Mouse (Mus musculus): ENCODE data around the gene 2900026A02Rik. TPM values are rescaled to one million over a fixed set of nuclear protein-coding genes. Genes with fewer than 3 reads are reported as not detected.

2900026A02Rik gene
- polyA plus RNA-seq, 1 experiment from 2014 or later: 9.2 TPM

GRCm38 (mm10) chr5:113136951-113137487 lies 84.0 kb downstream of the 2900026A02Rik start:
- peaks cover 15% of the 10 kb centered on the region; the same call in 1 of the 2 replicates for H3K4me1 ChIP-seq (ENCODE audit: control insufficient read depth, insufficient read depth, low read length)
- peak overlapping the region; percentile 47 for H3K4me3 ChIP-seq (ENCODE audit: low read depth, low read length)
- no peaks in the 10 kb centered on the region for H3K36me3 ChIP-seq (ENCODE audit: control insufficient read depth, insufficient read depth, low read length)
- ATAC-seq (ENCODE audit: low read depth): no peak
- H3K9me3 ChIP-seq (ENCODE audit: control insufficient read depth, low read length): no peaks in the 10 kb centered on the region
- H3K9ac ChIP-seq (ENCODE audit: low read depth, low read length): peak overlapping the region; percentile 64
- no peak for DNase-seq (ENCODE audit: low spot score)
- WGBS: 67% methylated on average over 13 of the region's 13 CpGs
- peaks cover 15% of the 10 kb centered on the region for H3K27me3 ChIP-seq (replicated peaks; ENCODE audit: control insufficient read depth, insufficient read depth, low read length)
- peak overlapping the region; percentile 85 for H3K4me2 ChIP-seq (ENCODE audit: low read depth, low read length)
- peak overlapping the region; percentile 75; the same call in 1 of the 2 replicates for H3K27ac ChIP-seq (replicated peaks; ENCODE audit: low read depth, low read length)

DNA sequence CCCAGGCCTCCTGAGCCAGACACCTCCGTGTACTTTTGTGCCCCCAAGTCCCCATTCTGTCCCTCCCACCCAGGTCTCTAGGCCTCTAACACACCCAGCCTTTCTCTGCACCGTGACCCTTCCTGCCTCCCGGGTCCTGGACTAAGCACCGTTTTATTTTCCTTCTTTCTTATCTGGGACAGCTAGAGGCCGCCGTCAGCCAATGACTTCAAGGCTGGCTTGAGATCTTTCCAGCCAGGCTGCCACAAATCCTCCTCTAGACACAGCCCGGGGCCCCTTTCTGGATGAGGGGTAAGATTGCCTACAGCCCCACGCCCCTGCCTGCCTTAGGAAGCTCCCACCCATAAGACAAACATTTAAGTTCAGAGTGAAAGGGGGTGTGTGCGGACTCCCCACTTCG lies 85.5 kb downstream of the 2900026A02Rik start:
- Histone ChIP-seq H3K4me2 (ENCODE audit: low read depth, low read length) (peak overlapping the region; percentile 85), H3K4me3 (ENCODE audit: low read depth, low read length) (peak overlapping the region; percentile 47), H3K9me3 (ENCODE audit: control insufficient read depth, low read length) (no peaks in the 10 kb centered on the region), H3K27me3 (replicated peaks; ENCODE audit: control insufficient read depth, insufficient read depth, low read length) (peaks cover 15% of the 10 kb centered on the region), H3K36me3 (ENCODE audit: control insufficient read depth, insufficient read depth, low read length) (no peaks in the 10 kb centered on the region), H3K27ac (replicated peaks; ENCODE audit: low read depth, low read length) (peak overlapping the region; percentile 63), H3K4me1 (ENCODE audit: control insufficient read depth, insufficient read depth, low read length) (peaks cover 15% of the 10 kb centered on the region; the same call in 1 of the 2 replicates), H3K9ac (ENCODE audit: low read depth, low read length) (peak overlapping the region; percentile 3; the same call in 1 of the 2 replicates)
- DNase-seq (ENCODE audit: low spot score): no peak
- 35% methylated on average over 10 of the region's 10 CpGs for WGBS
- ATAC-seq (ENCODE audit: low read depth): no peak

GRCm38 (mm10) chr5:113133722-113134710 lies 87.0 kb downstream of the 2900026A02Rik start:
- Histone ChIP-seq H3K27ac (replicated peaks; ENCODE audit: low read depth, low read length) (peak overlapping the region; percentile 67; the same call in 1 of the 2 replicates), H3K9ac (ENCODE audit: low read depth, low read length) (no peak overlapping the region; the same call in 1 of the 2 replicates), H3K36me3 (ENCODE audit: control insufficient read depth, insufficient read depth, low read length) (no peaks in the 10 kb centered on the region), H3K4me3 (ENCODE audit: low read depth, low read length) (no peak overlapping the region), H3K4me1 (ENCODE audit: control insufficient read depth, insufficient read depth, low read length) (peaks cover 15% of the 10 kb centered on the region; the same call in 1 of the 2 replicates), H3K27me3 (replicated peaks; ENCODE audit: control insufficient read depth, insufficient read depth, low read length) (peaks cover 15% of the 10 kb centered on the region), H3K9me3 (ENCODE audit: control insufficient read depth, low read length) (no peaks in the 10 kb centered on the region), H3K4me2 (ENCODE audit: low read depth, low read length) (no peak overlapping the region)
- no peak for ATAC-seq (ENCODE audit: low read depth)
- DNase-seq (ENCODE audit: low spot score): no peak
- WGBS: 82% methylated on average over 18 of the region's 19 CpGs

- Histone ChIP-seq H3K4me1 (ENCODE audit: control insufficient read depth, insufficient read depth, low read length) (peaks cover 15% of the 10 kb centered on the region), H3K27me3 (replicated peaks; ENCODE audit: control insufficient read depth, insufficient read depth, low read length) (peaks cover 13% of the 10 kb centered on the region), H3K4me2 (ENCODE audit: low read depth, low read length) (no peak overlapping the region), H3K36me3 (ENCODE audit: control insufficient read depth, insufficient read depth, low read length) (no peaks in the 10 kb centered on the region), H3K9ac (ENCODE audit: low read depth, low read length) (no peak overlapping the region), H3K4me3 (ENCODE audit: low read depth, low read length) (no peak overlapping the region), H3K9me3 (ENCODE audit: control insufficient read depth, low read length) (no peaks in the 10 kb centered on the region), H3K27ac (replicated peaks; ENCODE audit: low read depth, low read length) (peak overlapping the region; percentile 67)
- ATAC-seq (ENCODE audit: low read depth): peak; percentile 81
- peak; percentile 90 for DNase-seq (ENCODE audit: low spot score)
- WGBS: 26% methylated on average over 9 of the region's 9 CpGs
Measured at GRCm38 (mm10) chr5:113133080-113133491, 88.0 kb downstream of the 2900026A02Rik start.

GRCm38 (mm10) chr5:113132635-113133041 lies 88.4 kb downstream of the 2900026A02Rik start:
- ATAC-seq (ENCODE audit: low read depth) (no peak; the same call in 1 of the 2 replicates), DNase-seq (ENCODE audit: low spot score) (peak; percentile 64)
- H3K9me3 ChIP-seq (ENCODE audit: control insufficient read depth, low read length): no peaks in the 10 kb centered on the region
- peaks cover 15% of the 10 kb centered on the region for H3K4me1 ChIP-seq (ENCODE audit: control insufficient read depth, insufficient read depth, low read length)
- no peak overlapping the region for H3K9ac ChIP-seq (ENCODE audit: low read depth, low read length)
- peak overlapping the region; percentile 67 for H3K27ac ChIP-seq (replicated peaks; ENCODE audit: low read depth, low read length)
- WGBS: 36% methylated on average over 13 of the region's 13 CpGs
- no peak overlapping the region for H3K4me3 ChIP-seq (ENCODE audit: low read depth, low read length)
- no peaks in the 10 kb centered on the region for H3K36me3 ChIP-seq (ENCODE audit: control insufficient read depth, insufficient read depth, low read length)
- H3K4me2 ChIP-seq (ENCODE audit: low read depth, low read length): no peak overlapping the region
- peaks cover 8% of the 10 kb centered on the region for H3K27me3 ChIP-seq (replicated peaks; ENCODE audit: control insufficient read depth, insufficient read depth, low read length)

GRCm38 (mm10) chr5:113128426-113128825 lies 92.6 kb downstream of the 2900026A02Rik start:
- no peak overlapping the region for H3K27ac ChIP-seq (replicated peaks; ENCODE audit: low read depth, low read length)
- no peak overlapping the region for H3K9ac ChIP-seq (ENCODE audit: low read depth, low read length)
- no peaks in the 10 kb centered on the region for H3K27me3 ChIP-seq (replicated peaks; ENCODE audit: control insufficient read depth, insufficient read depth, low read length)
- H3K4me2 ChIP-seq (ENCODE audit: low read depth, low read length): no peak overlapping the region
- H3K4me1 ChIP-seq (ENCODE audit: control insufficient read depth, insufficient read depth, low read length): peaks cover 12% of the 10 kb centered on the region
- DNase-seq (ENCODE audit: low spot score) (peak; percentile 79), ATAC-seq (ENCODE audit: low read depth) (no peak)
- H3K36me3 ChIP-seq (ENCODE audit: control insufficient read depth, insufficient read depth, low read length): no peaks in the 10 kb centered on the region
- 57% methylated on average over 4 of the region's 4 CpGs for WGBS
- no peaks in the 10 kb centered on the region for H3K9me3 ChIP-seq (ENCODE audit: control insufficient read depth, low read length)
- H3K4me3 ChIP-seq (ENCODE audit: low read depth, low read length): no peak overlapping the region

DNA sequence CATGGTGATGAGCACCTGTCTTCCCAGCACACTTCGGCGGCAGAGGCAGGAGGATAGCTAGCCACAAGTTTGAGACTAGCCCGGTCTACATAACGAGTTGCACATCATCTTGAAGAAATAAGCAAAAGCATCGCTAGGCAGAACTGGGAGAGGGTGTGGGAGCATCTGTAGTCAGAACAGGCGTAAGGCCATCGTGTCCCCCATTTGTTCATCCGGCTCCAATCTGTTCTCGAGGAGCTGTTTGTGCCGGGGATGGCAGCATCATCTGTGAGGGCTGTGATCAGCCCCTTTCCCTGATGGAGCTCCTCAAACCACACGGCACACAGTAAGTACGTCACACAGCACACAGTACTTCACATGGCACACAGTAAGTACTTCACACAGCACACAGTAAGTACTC lies 94.6 kb downstream of the 2900026A02Rik start:
- DNase-seq (ENCODE audit: low spot score): no peak
- 92% methylated on average over 12 of the region's 12 CpGs for WGBS
- H3K4me1 ChIP-seq (ENCODE audit: control insufficient read depth, insufficient read depth, low read length): peaks cover 19% of the 10 kb centered on the region
- H3K4me2 ChIP-seq (ENCODE audit: low read depth, low read length): no peak overlapping the region
- no peak overlapping the region for H3K27ac ChIP-seq (replicated peaks; ENCODE audit: low read depth, low read length)
- no peak overlapping the region for H3K4me3 ChIP-seq (ENCODE audit: low read depth, low read length)
- no peaks in the 10 kb centered on the region for H3K27me3 ChIP-seq (replicated peaks; ENCODE audit: control insufficient read depth, insufficient read depth, low read length)
- no peak for ATAC-seq (ENCODE audit: low read depth)
- no peaks in the 10 kb centered on the region for H3K9me3 ChIP-seq (ENCODE audit: control insufficient read depth, low read length)
- H3K36me3 ChIP-seq (ENCODE audit: control insufficient read depth, insufficient read depth, low read length): no peaks in the 10 kb centered on the region
- no peak overlapping the region for H3K9ac ChIP-seq (ENCODE audit: low read depth, low read length)

GRCm38 (mm10) chr5:113123693-113124092 lies 97.3 kb downstream of the 2900026A02Rik start:
- H3K27ac ChIP-seq (replicated peaks; ENCODE audit: low read depth, low read length): no peak overlapping the region

More at GRCm38 (mm10) chr5:113123693-113124092, 97.3 kb downstream of the 2900026A02Rik start:
- Histone ChIP-seq H3K4me3 (ENCODE audit: low read depth, low read length) (no peak overlapping the region), H3K27me3 (replicated peaks; ENCODE audit: control insufficient read depth, insufficient read depth, low read length) (no peaks in the 10 kb centered on the region), H3K4me1 (ENCODE audit: control insufficient read depth, insufficient read depth, low read length) (peaks cover 32% of the 10 kb centered on the region), H3K36me3 (ENCODE audit: control insufficient read depth, insufficient read depth, low read length) (no peaks in the 10 kb centered on the region), H3K4me2 (ENCODE audit: low read depth, low read length) (no peak overlapping the region), H3K9me3 (ENCODE audit: control insufficient read depth, low read length) (no peaks in the 10 kb centered on the region), H3K9ac (ENCODE audit: low read depth, low read length) (no peak overlapping the region)
- DNase-seq (ENCODE audit: low spot score): peak; percentile 67
- 67% methylated on average over 10 of the region's 10 CpGs for WGBS
- ATAC-seq (ENCODE audit: low read depth): no peak

Measured in embryonic facial prominence, embryonic 14.5 days (tissue).